Mouse (Mus musculus): Measurements from ENCODE around the gene Bex3. TPM values are rescaled to one million over a fixed set of nuclear protein-coding genes. Genes with fewer than 3 reads are reported as not detected.
"Not testable (repeated sequence)": the region's sequence is repeated elsewhere in the genome, so short reads cannot be mapped to it uniquely, and the experiment has no call there.

Bex3 gene
- polyA plus RNA-seq, 1 experiment from 2014 or later, result 441 TPM

DNA sequence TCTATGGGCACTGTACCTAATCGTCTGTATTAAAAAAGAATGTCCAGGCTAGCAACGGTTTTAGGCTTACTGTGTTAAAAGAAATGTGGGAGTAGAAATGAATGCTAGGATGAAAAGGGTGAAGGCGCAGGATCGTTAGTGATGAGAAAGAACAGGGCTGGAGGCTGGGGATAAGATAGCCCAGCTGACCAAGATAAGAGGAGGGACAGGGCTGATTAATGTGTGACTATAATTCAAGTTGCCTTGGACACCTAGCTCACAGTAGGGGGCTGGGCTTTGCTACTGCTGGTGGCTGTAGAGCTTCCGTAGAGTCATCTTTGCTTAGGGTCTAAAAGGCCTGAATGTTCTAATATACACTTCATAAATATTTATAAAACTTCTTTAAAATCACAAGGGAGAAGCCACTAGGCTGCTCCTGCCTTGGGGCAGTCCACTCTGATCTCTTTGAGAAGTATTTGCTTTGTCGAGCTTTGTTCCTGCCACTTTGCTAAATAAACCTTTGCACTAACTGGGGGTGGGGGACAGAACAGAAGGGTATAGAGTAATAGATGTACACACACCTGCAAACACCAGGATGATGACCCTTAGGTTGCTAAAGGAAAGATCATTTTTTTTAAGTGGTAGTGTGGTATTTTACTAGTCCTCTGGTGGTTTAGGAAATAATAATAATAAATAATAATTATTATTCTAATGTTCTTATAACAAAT, 17.9 kb upstream of the Bex3 start:
- H3K9ac ChIP-seq (replicated peaks; ENCODE audit: low read length), result no peak overlapping the region
- no peaks in the 10 kb centered on the region for H3K9me3 ChIP-seq (ENCODE audit: low read length)
- peaks cover 5% of the 10 kb centered on the region; the same call in 1 of the 2 replicates for H3K27me3 ChIP-seq (ENCODE audit: insufficient read depth, low read length)
- no peaks in the 10 kb centered on the region for H3K4me1 ChIP-seq (ENCODE audit: insufficient read depth, low read length)
- ATAC-seq (ENCODE audit: low FRiP score, low TSS enrichment), result no peak
- no peak overlapping the region for H3K4me2 ChIP-seq (replicated peaks; ENCODE audit: low read depth, low read length)
- WGBS, result 60% methylated on average over 6 of the region's 6 CpGs
- peaks cover 6% of the 10 kb centered on the region; the same call in 1 of the 2 replicates for H3K36me3 ChIP-seq (ENCODE audit: insufficient read depth, low read length)
- H3K27ac ChIP-seq (ENCODE audit: low read length), result no peak overlapping the region
- H3K4me3 ChIP-seq (ENCODE audit: low read length), result no peak overlapping the region

GRCm38 (mm10) chrX:136267720-136268119, 2.3 kb upstream of the Bex3 start:
- WGBS, result 73% methylated on average over 5 of the region's 5 CpGs
- no peak for ATAC-seq (ENCODE audit: low FRiP score, low TSS enrichment)

GRCm38 (mm10) chrX:136268173-136268572, 1.9 kb upstream of the Bex3 start:
- Histone ChIP-seq H3K27ac (ENCODE audit: low read length) (no peak overlapping the region), H3K9me3 (ENCODE audit: low read length) (no peaks in the 10 kb centered on the region), H3K4me1 (ENCODE audit: insufficient read depth, low read length) (peaks cover 5% of the 10 kb centered on the region; the same call in 1 of the 2 replicates), H3K27me3 (ENCODE audit: insufficient read depth, low read length) (peaks cover under 1% of the 10 kb centered on the region; the same call in 1 of the 2 replicates), H3K4me2 (replicated peaks; ENCODE audit: low read depth, low read length) (no peak overlapping the region), H3K9ac (replicated peaks; ENCODE audit: low read length) (no peak overlapping the region), H3K36me3 (ENCODE audit: insufficient read depth, low read length) (no peaks in the 10 kb centered on the region; the same call in 1 of the 2 replicates), H3K4me3 (ENCODE audit: low read length) (no peak overlapping the region)
- 66% methylated on average over 4 of the region's 4 CpGs for WGBS
- no peak for ATAC-seq (ENCODE audit: low FRiP score, low TSS enrichment)

More at GRCm38 (mm10) chrX:136267720-136268119, 2.3 kb upstream of the Bex3 start:
- Histone ChIP-seq H3K4me2 (replicated peaks; ENCODE audit: low read depth, low read length) (no peak overlapping the region), H3K9ac (replicated peaks; ENCODE audit: low read length) (no peak overlapping the region), H3K4me3 (ENCODE audit: low read length) (no peak overlapping the region), H3K27me3 (ENCODE audit: insufficient read depth, low read length) (peaks cover 5% of the 10 kb centered on the region; the same call in 1 of the 2 replicates), H3K9me3 (ENCODE audit: low read length) (no peaks in the 10 kb centered on the region), H3K36me3 (ENCODE audit: insufficient read depth, low read length) (no peaks in the 10 kb centered on the region; the same call in 1 of the 2 replicates), H3K4me1 (ENCODE audit: insufficient read depth, low read length) (peaks cover 5% of the 10 kb centered on the region; the same call in 1 of the 2 replicates), H3K27ac (ENCODE audit: low read length) (no peak overlapping the region)

DNA sequence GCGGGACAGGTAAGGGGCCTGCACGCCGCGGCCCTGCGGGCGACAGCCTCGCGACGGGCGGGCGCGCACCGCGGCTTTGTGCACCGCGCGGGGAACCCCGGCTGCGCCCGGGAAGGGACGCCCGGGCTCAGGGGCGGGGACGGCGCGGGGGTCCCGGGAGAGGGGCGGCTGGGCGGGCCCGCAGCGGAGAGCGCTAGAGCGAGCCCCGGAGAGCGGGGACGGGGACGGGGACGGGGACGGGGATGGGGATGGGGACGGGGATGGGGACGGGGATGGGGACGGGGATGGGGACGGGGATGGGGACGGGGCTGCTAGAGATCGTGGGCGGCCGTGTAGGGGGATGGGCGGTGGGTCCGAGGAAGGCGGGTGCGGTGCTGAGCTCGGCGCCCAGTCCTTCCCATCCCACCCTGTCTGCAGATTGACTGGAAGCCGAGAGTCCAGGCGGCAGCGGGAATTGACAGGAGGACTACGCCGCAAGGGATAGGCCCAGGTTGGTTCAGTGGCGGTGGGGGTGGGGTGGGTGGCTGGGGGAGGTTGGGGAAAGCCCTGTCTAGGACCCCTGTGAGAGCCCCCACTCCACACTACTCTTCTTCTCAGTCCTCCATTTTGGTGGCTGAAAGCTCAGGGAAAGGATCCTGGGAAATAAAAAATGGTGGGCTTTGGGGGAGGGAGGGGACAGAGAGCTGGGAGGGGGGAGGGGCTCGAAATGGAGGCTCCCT, 499 bp downstream of the Bex3 start:
- not testable (repeated sequence) for H3K27me3 ChIP-seq (ENCODE audit: insufficient read depth, low read length); H3K27ac ChIP-seq (ENCODE audit: low read length); H3K36me3 ChIP-seq (ENCODE audit: insufficient read depth, low read length); H3K9me3 ChIP-seq (ENCODE audit: low read length); H3K4me1 ChIP-seq (ENCODE audit: insufficient read depth, low read length)
- Histone ChIP-seq H3K9ac (replicated peaks; ENCODE audit: low read length) (peak overlapping the region; percentile 53), H3K4me2 (replicated peaks; ENCODE audit: low read depth, low read length) (peak overlapping the region; percentile 46), H3K4me3 (ENCODE audit: low read length) (peak overlapping the region; percentile 49)
- peak; percentile 76 for ATAC-seq (ENCODE audit: low FRiP score, low TSS enrichment)
- WGBS, result 44% methylated on average over 9 of the region's 60 CpGs

- Histone ChIP-seq H3K27me3 (ENCODE audit: insufficient read depth, low read length) (peaks cover 4% of the 10 kb centered on the region; the same call in 1 of the 2 replicates), H3K9me3 (ENCODE audit: low read length) (no peaks in the 10 kb centered on the region), H3K27ac (ENCODE audit: low read length) (no peak overlapping the region), H3K4me2 (replicated peaks; ENCODE audit: low read depth, low read length) (no peak overlapping the region), H3K9ac (replicated peaks; ENCODE audit: low read length) (no peak overlapping the region), H3K36me3 (ENCODE audit: insufficient read depth, low read length) (no peaks in the 10 kb centered on the region; the same call in 1 of the 2 replicates), H3K4me3 (ENCODE audit: low read length) (no peak overlapping the region), H3K4me1 (ENCODE audit: insufficient read depth, low read length) (peaks cover 5% of the 10 kb centered on the region; the same call in 1 of the 2 replicates)
- ATAC-seq (ENCODE audit: low FRiP score, low TSS enrichment), result no peak
- WGBS, result 24% methylated on average over 3 of the region's 3 CpGs
These were observed 4.5 kb downstream of the Bex3 start for GRCm38 (mm10) chrX:136274542-136274941.

DNA sequence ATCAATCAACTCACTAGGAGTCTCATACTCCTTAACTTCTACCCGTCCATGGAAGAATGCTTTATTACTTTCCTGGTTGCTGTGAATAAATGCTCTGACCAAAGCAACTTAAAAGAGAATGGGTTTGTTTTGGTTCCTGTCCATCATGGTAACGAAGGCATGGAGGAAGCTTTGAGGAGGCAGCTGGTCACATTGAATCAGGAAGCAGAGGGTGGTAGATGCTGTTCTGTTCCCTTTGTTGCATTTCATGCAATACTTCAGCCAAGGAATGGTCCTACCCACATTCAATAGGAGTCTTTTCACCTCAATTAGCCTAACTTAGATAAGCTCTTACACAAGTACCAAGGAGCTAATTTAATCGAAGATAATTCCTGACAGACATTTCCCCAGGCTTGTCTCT, 5.3 kb downstream of the Bex3 start:
- no peaks in the 10 kb centered on the region for H3K9me3 ChIP-seq (ENCODE audit: low read length)
- no peak overlapping the region for H3K4me3 ChIP-seq (ENCODE audit: low read length)
- H3K27ac ChIP-seq (ENCODE audit: low read length), result no peak overlapping the region
- no peaks in the 10 kb centered on the region; the same call in 1 of the 2 replicates for H3K36me3 ChIP-seq (ENCODE audit: insufficient read depth, low read length)
- H3K4me2 ChIP-seq (replicated peaks; ENCODE audit: low read depth, low read length), result no peak overlapping the region
- peaks cover 4% of the 10 kb centered on the region; the same call in 1 of the 2 replicates for H3K27me3 ChIP-seq (ENCODE audit: insufficient read depth, low read length)
- WGBS, result 50% methylated on average over 3 of the region's 3 CpGs
- no peak overlapping the region for H3K9ac ChIP-seq (replicated peaks; ENCODE audit: low read length)
- peaks cover 5% of the 10 kb centered on the region; the same call in 1 of the 2 replicates for H3K4me1 ChIP-seq (ENCODE audit: insufficient read depth, low read length)
- ATAC-seq (ENCODE audit: low FRiP score, low TSS enrichment), result no peak

- H3K4me2 ChIP-seq (replicated peaks; ENCODE audit: low read depth, low read length), result no peak overlapping the region
- H3K4me3 ChIP-seq (ENCODE audit: low read length), result no peak overlapping the region
- H3K27ac ChIP-seq (ENCODE audit: low read length), result no peak overlapping the region
- ATAC-seq (ENCODE audit: low FRiP score, low TSS enrichment), result no peak
- H3K36me3 ChIP-seq (ENCODE audit: insufficient read depth, low read length), result no peaks in the 10 kb centered on the region
- no peak overlapping the region for H3K9ac ChIP-seq (replicated peaks; ENCODE audit: low read length)
- H3K4me1 ChIP-seq (ENCODE audit: insufficient read depth, low read length), result no peaks in the 10 kb centered on the region
- H3K9me3 ChIP-seq (ENCODE audit: low read length), result no peaks in the 10 kb centered on the region
- H3K27me3 ChIP-seq (ENCODE audit: insufficient read depth, low read length), result peaks cover 4% of the 10 kb centered on the region; the same call in 1 of the 2 replicates
- WGBS, result 87% methylated on average over 7 of the region's 7 CpGs
These were observed 7.5 kb downstream of the Bex3 start for GRCm38 (mm10) chrX:136277577-136277976.

GRCm38 (mm10) chrX:136278401-136278800, 8.3 kb downstream of the Bex3 start:
- no peaks in the 10 kb centered on the region for H3K36me3 ChIP-seq (ENCODE audit: insufficient read depth, low read length)
- ATAC-seq (ENCODE audit: low FRiP score, low TSS enrichment), result no peak
- H3K4me1 ChIP-seq (ENCODE audit: insufficient read depth, low read length), result no peaks in the 10 kb centered on the region
- peaks cover 4% of the 10 kb centered on the region; the same call in 1 of the 2 replicates for H3K27me3 ChIP-seq (ENCODE audit: insufficient read depth, low read length)
- no peak overlapping the region for H3K9ac ChIP-seq (replicated peaks; ENCODE audit: low read length)
- no peak overlapping the region for H3K27ac ChIP-seq (ENCODE audit: low read length)
- no peak overlapping the region for H3K4me2 ChIP-seq (replicated peaks; ENCODE audit: low read depth, low read length)
- H3K9me3 ChIP-seq (ENCODE audit: low read length), result no peaks in the 10 kb centered on the region
- H3K4me3 ChIP-seq (ENCODE audit: low read length), result no peak overlapping the region

GRCm38 (mm10) chrX:136279410-136279809, 9.4 kb downstream of the Bex3 start:
- Histone ChIP-seq H3K27me3 (ENCODE audit: insufficient read depth, low read length) (peaks cover 4% of the 10 kb centered on the region; the same call in 1 of the 2 replicates), H3K4me1 (ENCODE audit: insufficient read depth, low read length) (no peaks in the 10 kb centered on the region), H3K36me3 (ENCODE audit: insufficient read depth, low read length) (no peaks in the 10 kb centered on the region), H3K27ac (ENCODE audit: low read length) (no peak overlapping the region), H3K4me2 (replicated peaks; ENCODE audit: low read depth, low read length) (no peak overlapping the region), H3K9me3 (ENCODE audit: low read length) (no peaks in the 10 kb centered on the region), H3K9ac (replicated peaks; ENCODE audit: low read length) (no peak overlapping the region), H3K4me3 (ENCODE audit: low read length) (no peak overlapping the region)
- ATAC-seq (ENCODE audit: low FRiP score, low TSS enrichment), result no peak
- WGBS, result 78% methylated on average over 5 of the region's 5 CpGs
